Mouse (Mus musculus) embryonic stem cell, embryonic (primary cell): ENCODE measurements around the gene Irs2.

Experiments
- CTCF ChIA-PET, 4 experiments: fragments of 300-600 bp in 2 of 4; fragments of 350-600 bp in 2 of 4; sonication (Branson Sonifier 250); formaldehyde crosslinking; loops; one replicate each; lab custom pipeline; 2022; ENCODE audit warnings: inconsistent platforms in 2 of 4; lab: Charles Lee
- POLR2A ChIA-PET, 4 experiments: fragments of 300-600 bp in 2 of 4; fragments of 350-600 bp in 2 of 4; sonication (Branson Sonifier 250); formaldehyde crosslinking; loops; one replicate each; lab custom pipeline; 2022; ENCODE audit warnings: antibody characterized with exemption in 4 of 4, inconsistent platforms in 1 of 4; lab: Charles Lee

Gene Irs2

DNA sequence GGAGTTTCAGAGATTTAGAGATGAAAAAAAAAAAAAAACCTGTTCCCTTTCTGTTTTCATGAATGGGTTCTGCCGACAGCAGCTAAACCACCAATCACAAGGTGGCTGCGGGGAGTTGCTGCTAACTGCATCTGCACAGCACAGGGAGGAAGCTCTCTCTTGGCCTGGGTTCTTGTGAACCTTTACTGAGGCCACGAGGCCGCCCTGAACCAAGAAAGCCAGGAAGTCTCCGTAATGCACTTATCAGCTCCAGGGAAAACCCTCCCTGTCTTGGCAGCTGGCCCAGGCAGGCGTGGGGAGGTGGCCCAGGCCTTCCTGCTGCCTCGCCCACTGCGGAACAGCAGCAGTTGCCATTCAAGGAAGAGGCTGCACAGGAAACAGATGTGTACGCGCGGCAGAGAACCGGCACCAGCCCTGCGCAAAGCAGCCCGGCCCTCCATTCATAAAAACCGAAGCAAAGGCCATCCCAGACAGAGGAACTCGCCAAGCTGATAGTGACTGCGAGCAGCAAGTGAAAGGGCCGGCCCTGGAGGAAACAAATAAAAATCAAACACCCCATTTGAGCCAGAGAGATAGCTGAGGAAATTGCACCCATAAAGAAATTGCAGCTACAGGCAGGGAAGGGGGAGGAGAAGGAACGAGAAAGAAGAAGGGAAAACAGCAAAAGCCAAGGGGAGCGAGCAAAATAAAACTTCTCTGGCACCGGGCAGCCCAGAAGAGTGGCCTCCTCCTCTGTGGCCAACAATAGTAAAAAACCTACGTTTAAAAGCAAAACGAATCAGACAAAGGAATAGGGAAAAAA, 62.1 kb downstream of the Irs2 start:
- CTCF ChIA-PET, result interaction anchor here in 3 of 4 experiments (0.6 to 0.8 kb wide), 4 partner anchors 60 to 1594 kb away, joined by 3 to 4 read pairs (median 4); no protein-coding TSS in a partner anchor
- POLR2A ChIA-PET, result interaction anchor here (0.6 to 2.2 kb wide), 17 partner anchors 9 to 1511 kb away, joined by 3 to 21 read pairs (median 4); no protein-coding TSS in a partner anchor

GRCm38 (mm10) chr8:10945490-10945889, 62.8 kb downstream of the Irs2 start:
- ChIA-PET CTCF (interaction anchor here in 3 of 4 experiments (0.6 to 0.8 kb wide), 4 partner anchors 60 to 1595 kb away, joined by 3 to 4 read pairs (median 4); no protein-coding TSS in a partner anchor), POLR2A (interaction anchor here (0.6 to 2.2 kb wide), 15 partner anchors 9 to 1510 kb away, joined by 3 to 21 read pairs (median 4); no protein-coding TSS in a partner anchor)

DNA sequence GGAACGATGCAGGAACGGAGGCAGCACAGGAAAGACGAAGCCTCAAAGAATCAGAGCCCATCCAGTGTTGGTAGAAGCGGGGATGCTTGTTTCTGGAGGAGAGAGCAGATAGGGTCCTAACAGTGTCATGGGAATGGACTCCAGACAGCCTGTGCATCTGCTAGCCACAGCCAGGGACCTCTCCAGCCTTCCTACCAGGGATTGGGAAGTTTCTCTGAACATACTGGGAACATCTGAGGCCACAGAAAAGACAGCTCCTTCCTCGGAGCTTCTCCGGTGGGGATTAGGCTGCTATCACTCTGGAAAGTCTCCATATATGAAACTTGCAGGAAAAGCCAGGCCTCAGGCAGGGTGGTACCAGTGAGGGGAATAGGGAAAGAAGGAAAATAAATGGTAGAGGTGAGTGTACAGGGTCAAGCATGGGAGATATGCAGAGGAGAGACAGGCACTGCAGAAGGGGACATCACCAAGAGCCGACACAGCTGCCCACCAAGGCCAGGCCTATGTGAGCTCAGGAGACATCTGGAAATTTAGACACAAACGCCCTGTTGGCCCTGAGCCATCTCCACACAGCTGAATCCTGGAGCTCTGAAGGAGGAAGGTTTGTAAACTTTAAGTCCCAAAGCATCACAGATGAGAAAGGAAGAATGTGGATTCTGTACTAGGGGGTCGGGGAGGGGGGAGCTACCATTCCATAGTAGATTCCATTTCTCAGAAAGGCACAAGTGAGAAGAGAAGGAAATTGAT, 64.8 kb downstream of the Irs2 start:
- CTCF ChIA-PET, result interaction anchor here in 1 of 4 experiments (0.7 kb wide), 1 partner anchor 649 kb away, joined by 13 read pairs; no protein-coding TSS in a partner anchor
- POLR2A ChIA-PET, result interaction anchor here in 2 of 4 experiments (0.6 to 1.1 kb wide), 3 partner anchors 9 to 50 kb away, joined by 3 to 10 read pairs (median 3); no protein-coding TSS in a partner anchor

DNA sequence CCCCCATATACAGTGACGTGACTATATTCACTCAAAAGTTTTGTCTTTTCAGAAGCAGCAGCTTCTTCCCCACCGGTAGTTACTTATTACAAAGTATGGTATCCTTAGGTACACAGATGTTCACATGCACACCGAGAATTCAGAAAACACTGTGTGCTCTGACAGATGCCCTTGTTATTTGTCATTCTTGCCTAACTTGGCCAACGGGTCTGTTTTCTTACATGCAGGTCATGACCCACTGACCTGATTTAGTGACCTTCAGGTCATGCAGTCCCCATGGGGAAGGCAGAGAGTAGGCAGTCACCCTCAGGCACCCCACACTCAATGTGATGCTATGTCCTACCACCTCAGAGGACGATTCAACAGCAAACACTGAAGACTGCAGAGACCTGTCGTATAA, 68.4 kb downstream of the Irs2 start:
- POLR2A ChIA-PET, result no interaction called here
- CTCF ChIA-PET, result no interaction called here

DNA sequence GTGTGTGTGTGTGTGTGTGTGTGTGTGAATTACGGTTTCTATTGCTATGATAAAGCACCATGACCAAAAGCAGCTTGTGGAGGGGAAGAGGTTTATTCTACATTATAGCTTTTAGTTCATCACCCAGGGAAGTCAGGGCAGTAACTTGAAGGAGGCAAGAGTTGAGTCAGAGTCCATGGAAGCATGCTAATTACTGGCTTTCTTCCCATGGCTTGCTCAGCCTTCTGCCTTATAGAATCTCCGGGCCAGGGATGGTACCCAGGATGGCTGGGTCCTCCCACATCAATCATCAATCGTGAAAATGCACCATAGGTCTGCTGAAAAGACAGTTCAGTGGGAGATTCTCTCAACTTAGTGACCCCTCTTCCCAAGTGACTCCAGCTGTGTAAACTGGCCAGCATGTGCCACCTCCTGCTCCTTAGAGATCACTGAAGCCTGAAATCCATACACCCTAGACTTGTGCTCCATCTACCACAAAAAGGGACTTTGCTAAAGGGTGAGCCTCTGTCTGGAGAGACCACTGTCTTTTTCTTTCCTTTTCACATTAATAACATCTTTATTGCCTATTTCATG, 69.0 kb downstream of the Irs2 start:
- CTCF ChIA-PET, result interaction anchor here in 1 of 4 experiments (0.5 kb wide), 1 partner anchor 1221 kb away, joined by 8 read pairs; no protein-coding TSS in a partner anchor
- POLR2A ChIA-PET, result no interaction called here

DNA sequence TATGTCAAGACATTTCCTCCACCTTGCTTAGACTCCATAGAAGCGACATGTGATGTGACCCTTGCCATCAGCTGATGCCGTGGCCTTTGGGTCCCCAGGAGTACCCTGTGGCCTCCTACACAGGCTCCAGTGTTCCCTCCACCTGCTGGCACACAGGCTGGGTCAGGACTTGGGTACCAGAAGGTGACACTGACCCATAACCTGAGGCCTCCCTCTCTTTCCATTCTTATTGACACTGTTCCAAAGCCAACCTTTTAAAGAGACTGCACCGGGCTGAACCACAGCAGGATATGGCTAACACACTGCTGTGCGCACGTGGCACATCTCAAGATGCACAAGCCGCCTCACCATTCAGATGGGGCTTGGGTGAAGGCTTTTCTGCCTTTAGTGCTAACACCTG, 70.0 kb downstream of the Irs2 start:
- POLR2A ChIA-PET, result no interaction called here
- CTCF ChIA-PET, result no interaction called here

DNA sequence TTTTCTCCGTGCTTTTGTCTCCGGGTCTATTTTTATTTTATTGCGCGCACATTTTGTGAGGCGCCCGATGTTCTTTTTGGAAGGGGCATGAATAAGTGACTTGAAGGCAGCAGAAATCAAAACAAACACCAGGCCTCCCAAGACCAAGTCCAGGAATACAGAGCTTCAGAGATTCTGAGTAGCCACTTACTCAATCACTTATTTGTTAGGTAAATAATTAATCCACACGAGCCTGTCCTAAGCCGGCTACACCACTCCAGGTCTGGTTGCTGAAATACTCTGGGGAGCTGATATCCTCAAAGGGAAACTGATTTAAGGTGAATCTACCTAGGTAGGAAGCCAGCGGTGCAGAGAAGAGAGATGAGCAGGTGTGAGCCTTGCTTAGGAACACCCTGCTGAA, 71.6 kb downstream of the Irs2 start:
- ChIA-PET POLR2A (interaction anchor here in 2 of 4 experiments (1.4 to 2.1 kb wide), 5 partner anchors 9 to 15 kb away, joined by 3 to 6 read pairs (median 5); no protein-coding TSS in a partner anchor), CTCF (interaction anchor here in 1 of 4 experiments (0.6 kb wide), 1 partner anchor 78 kb away, joined by 3 read pairs; no protein-coding TSS in a partner anchor)

DNA sequence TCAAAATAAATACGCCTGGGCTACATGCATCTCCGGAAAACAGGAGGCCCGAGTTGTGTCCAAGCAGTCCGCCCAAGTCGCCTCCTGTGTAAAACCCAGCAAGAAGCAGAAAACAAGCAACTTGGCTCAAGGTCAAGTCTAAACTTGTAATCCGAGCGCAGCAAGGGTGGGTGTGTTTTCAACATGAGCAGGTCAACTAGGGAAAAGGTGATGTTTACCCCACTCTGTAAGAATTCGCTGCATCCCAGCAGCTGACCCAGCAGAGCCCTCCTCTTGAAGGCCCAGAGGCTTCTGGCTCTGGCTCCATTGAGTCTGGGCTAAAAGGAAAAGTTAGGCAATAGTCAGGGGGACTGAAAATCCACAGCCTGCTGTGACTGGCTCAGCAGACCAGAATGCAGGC, 73.0 kb downstream of the Irs2 start:
- POLR2A ChIA-PET, result interaction anchor here in 2 of 4 experiments (1.1 to 2.1 kb wide), 5 partner anchors 10 to 14 kb away, joined by 3 to 6 read pairs (median 5); no protein-coding TSS in a partner anchor

More for the DNA sequence above, 73.0 kb downstream of the Irs2 start:
- CTCF ChIA-PET, result no interaction called here
